Mouse (Mus musculus) urinary bladder, postnatal 14 days (tissue): ENCODE measurements at regions not wholly inside any gene's neighbourhood (a gene's known extent, or its start where the extent isn't known, plus 50 kb on each side); places are given as distances from the start of the nearest gene placed in this dataset.

Experiments
- DNase-seq: peaks from one replicate; pipeline ENCODE4 v3.0.0; 2021; ENCODE audit warnings: low spot score

- DNase-seq = no peak
These were observed 138.6 kb upstream of the Zc3h12a start for GRCm38 (mm10) chr4:125266212-125266611.

- DNase-seq = no peak
These were observed 137.9 kb upstream of the Zc3h12a start for GRCm38 (mm10) chr4:125265575-125265974.

DNA sequence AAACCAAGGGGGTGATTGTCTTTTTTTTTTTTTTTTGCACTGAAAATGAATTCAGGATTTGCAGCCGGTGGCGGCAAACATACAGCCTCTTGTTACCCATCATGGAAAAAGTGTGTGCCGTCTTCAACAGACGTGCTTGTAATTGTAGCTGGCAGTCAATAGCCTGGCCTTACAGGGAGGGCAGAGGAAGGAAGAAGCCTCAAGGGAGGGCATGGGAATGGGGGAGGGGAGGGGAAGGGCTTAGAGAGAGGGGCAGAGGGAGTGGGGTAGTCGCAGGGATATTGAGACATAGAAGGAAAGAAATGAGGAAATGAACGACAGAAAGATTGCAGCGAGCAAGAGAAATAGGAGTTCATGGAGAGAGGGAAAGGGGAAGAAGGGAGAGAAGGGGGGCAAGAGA lies 137.4 kb upstream of the Zc3h12a start:
- DNase-seq = no peak

DNA sequence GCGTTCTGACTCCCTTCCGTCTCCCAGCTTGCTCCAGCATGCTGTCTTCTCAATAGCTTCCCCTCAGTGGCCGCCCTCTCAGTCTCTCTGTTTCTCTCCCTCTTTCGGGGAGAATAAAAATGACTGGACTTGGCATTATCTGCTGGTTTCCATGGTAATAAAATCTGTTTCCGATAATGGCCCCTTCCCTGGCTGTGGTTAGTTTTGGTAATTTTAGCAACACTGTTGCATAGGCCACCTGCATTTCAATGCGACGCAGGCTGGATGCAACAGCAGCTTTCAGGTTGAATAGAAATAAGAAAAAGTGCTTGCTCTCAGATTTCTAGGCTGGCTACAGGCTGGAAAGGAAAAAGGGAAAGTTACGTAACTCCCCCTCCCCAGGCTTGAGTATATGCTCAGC lies 133.9 kb upstream of the Zc3h12a start:
- DNase-seq = no peak

- DNase-seq = no peak
These were observed 131.7 kb upstream of the Zc3h12a start for GRCm38 (mm10) chr4:125259306-125259705.

DNA sequence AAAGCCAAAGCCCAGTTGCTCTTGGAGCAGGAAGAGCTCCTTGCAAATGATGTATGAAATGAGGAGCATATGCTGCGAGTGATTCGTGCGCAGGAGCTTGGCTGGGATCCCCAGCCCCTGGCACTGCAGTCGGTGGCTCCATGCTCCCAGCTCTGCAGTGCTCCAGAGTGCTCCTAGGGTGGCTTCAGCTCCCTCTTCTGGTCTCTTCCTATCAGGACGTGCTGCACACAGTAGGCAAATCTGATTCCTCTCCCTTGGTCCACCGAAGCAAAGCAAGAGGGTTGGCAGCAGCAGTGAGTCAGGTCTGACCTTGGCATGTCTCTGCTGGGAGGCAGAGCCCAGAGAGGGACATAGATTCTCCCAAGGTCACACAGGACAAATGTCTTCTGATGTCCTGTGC lies 130.3 kb upstream of the Zc3h12a start:
- DNase-seq = no peak

DNA sequence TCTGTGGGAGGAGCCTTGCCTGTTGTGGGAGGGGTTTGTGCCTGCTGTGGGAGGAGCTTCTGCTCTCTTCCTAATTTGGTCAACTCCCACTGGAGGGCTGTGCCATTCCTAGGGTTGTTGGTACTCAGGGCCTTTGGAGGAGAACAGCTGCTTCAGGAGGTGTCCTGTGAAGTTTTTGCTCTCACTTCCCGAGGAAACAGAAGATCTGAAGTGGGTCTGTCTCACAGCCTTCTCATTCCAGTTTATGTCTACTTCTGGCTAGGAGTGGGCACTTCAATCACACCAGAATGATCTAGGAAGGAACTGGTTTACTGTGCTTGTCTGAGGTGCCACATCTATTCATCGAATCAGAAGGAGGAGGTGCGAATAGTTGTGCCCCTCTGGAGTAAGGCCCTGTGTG lies 125.5 kb upstream of the Zc3h12a start:
- no peak for DNase-seq

GRCm38 (mm10) chr4:125252228-125252627 lies 124.6 kb upstream of the Zc3h12a start:
- no peak for DNase-seq

DNA sequence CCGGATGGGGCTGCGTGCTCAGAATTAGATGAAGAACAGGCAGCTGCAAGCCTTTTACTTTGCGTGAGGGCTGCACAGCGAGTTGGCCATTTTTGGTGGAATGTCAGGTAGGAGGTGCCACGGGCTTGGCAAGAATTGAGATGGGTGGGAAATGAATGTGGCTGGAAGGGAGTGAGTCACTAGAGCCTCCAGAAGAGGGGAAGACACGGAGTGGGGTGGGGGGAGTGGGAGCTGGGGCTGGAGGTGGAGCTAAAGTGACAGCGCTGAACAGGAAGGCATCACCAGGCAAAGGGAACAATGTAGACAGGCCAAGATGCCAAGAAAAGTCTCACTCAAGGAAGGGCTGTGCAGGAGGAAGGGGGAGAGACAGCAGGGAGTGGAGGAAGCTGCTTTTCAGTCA lies 121.4 kb upstream of the Zc3h12a start:
- no peak for DNase-seq

DNA sequence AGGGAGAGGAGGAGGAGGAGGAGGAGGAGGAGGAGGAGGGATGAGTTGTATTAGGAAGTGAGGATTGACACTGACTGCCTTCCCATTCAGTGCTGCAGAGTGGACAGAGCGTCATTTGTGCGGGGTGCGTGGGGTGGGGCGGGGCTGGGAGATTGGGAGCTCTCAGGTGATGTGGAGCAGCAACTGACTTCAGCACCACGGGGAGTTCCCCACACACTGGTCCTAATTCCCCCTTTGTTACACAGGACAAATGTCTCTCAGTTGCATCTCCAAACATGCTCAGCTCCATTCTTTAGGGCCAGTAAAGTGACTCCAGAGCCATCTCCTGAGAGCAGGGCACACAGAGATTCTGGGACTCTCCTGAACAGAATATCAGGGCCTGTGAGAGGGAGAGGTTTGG lies 118.5 kb upstream of the Zc3h12a start:
- no peak for DNase-seq

- DNase-seq = no peak
These were observed 114.9 kb upstream of the Zc3h12a start for GRCm38 (mm10) chr4:125242512-125242911.

DNA sequence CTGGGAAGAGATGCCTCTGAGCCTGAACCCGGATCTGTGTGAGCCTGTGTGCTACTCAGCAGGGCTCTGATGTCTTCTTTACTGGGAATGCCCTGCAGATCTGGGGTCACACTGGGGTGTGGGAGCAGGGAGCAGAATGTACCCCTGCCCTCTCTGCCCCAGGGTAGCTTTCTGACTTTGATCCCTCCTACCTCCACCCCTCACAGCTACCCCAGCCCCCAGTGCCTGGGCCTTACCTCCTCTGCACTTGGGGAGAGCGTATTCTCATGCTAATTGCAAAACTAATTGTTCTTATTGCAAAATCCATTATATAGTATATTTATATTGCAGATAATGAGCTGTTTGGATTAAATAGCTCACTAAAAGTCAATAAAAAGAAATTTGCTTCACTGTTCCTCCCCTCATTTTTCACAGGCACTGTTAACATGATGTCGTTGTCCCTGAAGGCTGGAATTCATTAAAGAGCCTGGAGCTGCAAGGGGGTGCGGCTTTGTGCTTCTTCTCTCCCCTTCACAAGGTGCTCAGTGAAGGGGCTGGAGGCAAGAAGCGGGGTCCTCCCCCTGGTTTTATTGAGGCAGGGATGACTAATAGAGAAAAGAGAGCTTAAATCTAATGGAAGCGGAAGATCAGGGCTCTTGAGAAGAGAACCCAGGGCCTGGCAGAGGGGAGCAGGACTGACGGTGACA lies 114.1 kb upstream of the Zc3h12a start:
- DNase-seq = no peak

DNA sequence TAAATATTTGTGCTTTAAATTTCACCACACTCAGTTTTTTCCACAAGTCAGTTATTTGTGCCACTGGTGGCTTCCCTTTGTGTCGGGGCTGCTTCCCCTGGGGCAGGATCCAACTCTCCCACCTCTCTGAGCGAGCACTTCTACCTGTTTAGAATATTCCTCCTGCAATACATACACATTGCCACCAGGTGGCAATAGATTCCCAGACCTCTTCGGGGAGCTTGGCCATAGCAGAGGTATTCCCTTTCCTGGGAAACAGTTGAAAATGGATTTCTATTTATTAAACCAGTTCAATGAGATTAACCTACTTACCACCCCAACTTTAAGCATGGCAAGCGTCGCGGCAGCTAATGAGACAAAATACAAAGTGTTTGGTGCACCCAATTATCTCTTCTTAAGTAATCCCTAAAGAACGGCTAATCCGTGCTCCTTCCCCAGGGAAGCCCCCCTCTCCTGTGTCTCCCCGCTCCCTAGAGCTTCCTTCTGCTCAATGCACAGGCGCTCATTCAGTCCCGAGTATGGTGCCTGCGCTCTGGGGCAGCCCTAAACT lies 104.1 kb upstream of the Zc3h12a start:
- DNase-seq = no peak

GRCm38 (mm10) chr4:125227194-125227593 lies 99.6 kb upstream of the Zc3h12a start:
- DNase-seq = no peak

DNA sequence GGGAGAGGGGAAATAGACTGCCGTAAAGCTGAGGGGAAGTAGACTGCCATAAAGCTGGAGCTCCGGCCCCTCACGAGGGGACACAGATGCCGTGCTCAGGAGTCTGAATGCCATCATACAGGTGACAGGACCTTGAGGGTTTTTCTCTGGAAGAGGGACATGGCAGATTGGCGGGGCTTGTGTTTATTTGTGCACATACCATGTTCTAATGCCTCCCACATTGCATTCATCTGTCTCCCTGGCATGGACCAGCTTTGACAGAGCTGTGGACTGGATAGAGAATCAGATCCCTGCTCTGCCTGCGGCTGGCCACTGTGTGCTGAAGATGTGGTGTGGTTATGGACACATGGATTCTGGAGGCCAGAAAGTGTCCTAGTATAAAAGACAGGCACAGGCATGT lies 95.3 kb upstream of the Zc3h12a start:
- no peak for DNase-seq

GRCm38 (mm10) chr4:125220314-125220713 lies 92.7 kb upstream of the Zc3h12a start:
- DNase-seq = no peak

DNA sequence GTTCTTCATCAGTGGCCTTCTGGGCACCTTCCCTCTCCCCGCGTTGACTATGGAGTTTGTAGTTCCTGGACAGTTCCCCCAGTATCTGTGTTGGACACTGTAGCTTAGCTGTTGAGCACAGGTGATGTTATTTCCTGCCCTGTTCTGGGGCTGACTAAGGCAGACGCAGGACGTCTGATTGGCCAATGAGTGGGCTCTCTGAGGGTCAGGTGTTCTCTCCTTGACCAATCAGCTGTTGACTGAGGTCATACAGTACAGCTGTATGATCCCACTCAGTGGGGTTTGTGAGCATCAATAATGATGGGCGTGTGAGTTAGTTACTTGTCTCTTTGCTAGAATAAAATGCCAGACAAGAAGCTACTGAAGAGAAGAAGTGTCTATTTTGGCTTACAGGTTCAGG lies 91.6 kb upstream of the Zc3h12a start:
- no peak for DNase-seq

DNA sequence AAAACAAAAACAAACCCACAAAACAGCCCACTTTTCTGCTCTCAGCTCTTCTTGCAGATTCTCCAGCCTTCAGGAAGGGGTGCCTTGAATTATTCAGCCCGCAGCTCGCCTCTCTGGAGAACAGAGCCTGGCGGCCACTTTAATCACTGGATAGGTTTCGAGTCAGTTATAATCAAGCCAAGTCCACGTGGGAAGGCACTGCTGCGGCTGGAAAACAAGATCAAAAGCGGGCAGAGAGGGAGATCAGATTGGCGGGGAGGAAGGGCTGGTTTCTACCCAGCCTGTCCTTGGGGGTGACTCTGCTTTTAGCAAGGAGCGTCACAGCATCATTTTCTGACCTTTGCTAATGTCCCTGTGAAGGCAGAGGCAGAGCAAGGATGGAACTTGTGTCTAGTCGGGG lies 86.7 kb upstream of the Zc3h12a start:
- no peak for DNase-seq

GRCm38 (mm10) chr4:125212176-125212530 lies 84.5 kb upstream of the Zc3h12a start:
- DNase-seq = no peak

- no peak for DNase-seq
These were observed 84.0 kb upstream of the Zc3h12a start for GRCm38 (mm10) chr4:125211459-125212175.

GRCm38 (mm10) chr4:125210719-125211118 lies 83.1 kb upstream of the Zc3h12a start:
- DNase-seq = no peak

DNA sequence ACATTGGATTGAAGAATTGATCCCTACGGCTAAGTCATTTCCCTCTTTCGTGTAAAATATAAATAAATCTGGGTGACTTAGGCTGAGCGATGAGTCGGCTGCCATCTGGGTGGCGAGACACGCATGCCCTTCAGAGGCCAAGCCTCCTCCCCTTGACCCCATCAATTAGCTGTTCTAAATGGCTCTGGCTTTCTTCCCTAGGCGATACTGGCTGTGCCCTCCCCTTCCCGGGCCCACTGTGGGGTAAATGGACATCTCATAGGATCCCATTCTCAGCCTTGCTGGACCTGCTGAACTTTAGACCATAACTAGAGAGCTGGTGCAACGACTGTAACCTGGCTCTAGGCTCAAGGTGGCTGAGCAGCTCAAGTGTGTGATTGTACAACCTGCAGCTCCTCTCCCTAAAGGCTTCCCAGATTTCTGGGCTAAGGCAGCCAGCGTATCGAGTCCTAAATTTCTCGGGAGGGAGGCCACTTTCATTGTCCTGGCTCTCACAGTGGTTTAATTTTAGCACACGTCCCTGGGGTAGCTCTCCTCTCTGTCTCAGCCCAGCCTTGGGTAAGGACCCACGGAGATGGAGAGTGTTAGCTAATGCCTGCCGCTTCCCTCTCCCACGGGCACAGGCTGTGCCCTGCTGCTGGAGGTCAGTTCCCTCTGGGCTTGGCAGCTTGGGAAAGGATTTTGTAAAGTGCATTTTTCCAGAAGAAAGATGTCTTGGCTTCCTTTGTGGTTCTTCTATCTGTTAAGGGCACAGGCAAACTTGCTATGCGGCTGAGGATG lies 80.7 kb upstream of the Zc3h12a start:
- no peak for DNase-seq

GRCm38 (mm10) chr4:125203521-125203920 lies 75.9 kb upstream of the Zc3h12a start:
- DNase-seq = no peak
